Mouse (Mus musculus) heart, adult 2 months (tissue): ENCODE data around the gene Folr2. TPM values are rescaled to one million over a fixed set of nuclear protein-coding genes. Genes with fewer than 3 reads are reported as not detected.

Experiments
- DNase-seq, 2 experiments: peaks; one replicate each; pipeline ENCODE4 v3.0.0; 2021
- H3K27ac ChIP-seq: fragments of 200-600 bp; 2 replicates; pipeline ENCODE4 v1.8.1; 2022
- H3K27me3 ChIP-seq: fragments of 200-500 bp; 2 replicates; pipeline ENCODE4 v1.6.1; 2012; ENCODE audit warnings: mild to moderate bottlenecking, low read length, inconsistent platforms, mixed read lengths; ENCODE audit not compliant: control insufficient read depth, insufficient read depth
- H3K36me3 ChIP-seq: fragments of 200-500 bp; 2 replicates; pipeline ENCODE4 v1.6.1; 2012; ENCODE audit warnings: low read length, inconsistent platforms; ENCODE audit not compliant: control insufficient read depth, insufficient read depth
- H3K4me1 ChIP-seq: fragments of 200-500 bp; 2 replicates; pipeline ENCODE4 v1.6.1; 2011; ENCODE audit warnings: low read length; ENCODE audit not compliant: control insufficient read depth, insufficient read depth
- H3K4me3 ChIP-seq: fragments of 200-600 bp; 2 replicates; pipeline ENCODE4 v1.8.1; 2022
- H3K79me2 ChIP-seq: fragments of 200-500 bp; replicated peaks from 2 replicates; pipeline ENCODE4 v1.6.1; 2012; ENCODE audit warnings: mild to moderate bottlenecking, inconsistent platforms, low read length, moderate library complexity, mixed read lengths; ENCODE audit not compliant: control insufficient read depth, insufficient read depth
- H3K9ac ChIP-seq: fragments of 200-500 bp; 2 replicates; pipeline ENCODE4 v1.6.1; 2012; ENCODE audit warnings: low read depth, mild to moderate bottlenecking, control low read depth, inconsistent platforms, low read length, mixed read lengths
- CTCF ChIP-seq: fragments of 200-600 bp; IDR thresholded peaks from 2 replicates; pipeline ENCODE4 v1.8.1; 2022; ENCODE audit warnings: antibody characterized with exemption, mild to moderate bottlenecking, moderate library complexity
- EP300 ChIP-seq: fragments of 200-500 bp; IDR thresholded peaks from 2 replicates; pipeline ENCODE4 v1.6.1; 2011; ENCODE audit warnings: low read depth, low read length, control low read depth; ENCODE audit not compliant: insufficient read depth
- POLR2A ChIP-seq: fragments of 200-500 bp; IDR thresholded peaks from 2 replicates; pipeline ENCODE4 v1.6.1; 2011; ENCODE audit warnings: mild to moderate bottlenecking, low read depth, low read length, control low read depth; ENCODE audit not compliant: insufficient read depth
- WGBS: fragments of 180-500 bp; shearing (Covaris S2); methylation state at CpG from one replicate; pipeline ENCODE4 v1.1.7; 2018; 5-methylcytosine and 5-hydroxymethylcytosine counted together
- intact Hi-C: fragments of 180-260 bp; cut with DNase I; formaldehyde crosslinking; loops from one replicate; pipeline ENCODE4 v1.15.1; 2025
- polyA plus RNA-seq: library from polyadenylated mRNA; depleted of rRNA; stranded (reverse); fragments of >200 nt; gene quantifications from 2 replicates; pipeline ENCODE4 v1.2.3, GENCODE M21; 2012
- total RNA-seq, 2 experiments: library from RNA; stranded (reverse); gene quantifications; 2 replicates each; pipeline ENCODE4 v1.2.3; 2021

The Folr2 gene
- total and polyA plus RNA-seq, 3 experiments, result 5.2 to 23.1 (median 6.0) TPM

GRCm38 (mm10) chr7:101900331-101901097, 43.5 kb upstream of the Folr2 start:
- peaks cover 3% of the 10 kb centered on the region; the same call in 1 of the 2 replicates for H3K4me1 ChIP-seq
- 85% methylated on average over 16 of the region's 16 CpGs for WGBS
- H3K27me3 ChIP-seq, result no peaks in the 10 kb centered on the region
- no peak overlapping the region for H3K4me3 ChIP-seq
- H3K36me3 ChIP-seq, result no peaks in the 10 kb centered on the region
- intact Hi-C loops, result loop anchor here (10.0 kb wide), 1 partner anchor 596 kb away; the partner anchor contains the start of gene Atg16l2
- no peak overlapping the region; the same call in 1 of the 2 replicates for H3K27ac ChIP-seq
- H3K79me2 ChIP-seq, result no peaks in the 10 kb centered on the region
- no peak overlapping the region for H3K9ac ChIP-seq
- TF ChIP-seq CTCF (no peak), POLR2A (no peak)
- no peak for DNase-seq

- Histone ChIP-seq H3K27ac (peak overlapping the region; percentile 93), H3K27me3 (no peaks in the 10 kb centered on the region), H3K79me2 (no peaks in the 10 kb centered on the region), H3K4me3 (peak overlapping the region; percentile 53), H3K9ac (peak overlapping the region; percentile 69), H3K36me3 (no peaks in the 10 kb centered on the region), H3K4me1 (peaks cover 2% of the 10 kb centered on the region; the same call in 1 of the 2 replicates)
- under 1% methylated on average over 57 of the region's 57 CpGs for WGBS
- intact Hi-C loops, result loop anchor here (1.0 to 5.0 kb wide), 5 partner anchors 9 to 234 kb away; partner anchors contain the start of genes Clpb, Lamtor1, Lrrc51 and Numa1
- TF ChIP-seq CTCF (0 out of 2 replicates have a peak, but pooled peaks have one; percentile 6), EP300 (peak; percentile 35; the same call in 1 of the 2 replicates), POLR2A (peak; percentile 93)
- peak; percentile 95 to 98 for DNase-seq
Measured at GRCm38 (mm10) chr7:101896104-101897066, 39.4 kb upstream of the Folr2 start.

- TF ChIP-seq CTCF (0 out of 2 replicates have a peak, but pooled peaks have one; percentile 1), EP300 (no peak), POLR2A (no peak)
- intact Hi-C loops, result loop anchor here (2.0 to 5.0 kb wide), 4 partner anchors 37 to 233 kb away; partner anchors contain the start of genes Clpb, Lrrc51 and Numa1
- no peaks in the 10 kb centered on the region for H3K36me3 ChIP-seq
- 23% methylated on average over 9 of the region's 9 CpGs for WGBS
- H3K4me3 ChIP-seq, result peak overlapping the region; percentile 53
- peaks cover 2% of the 10 kb centered on the region; the same call in 1 of the 2 replicates for H3K4me1 ChIP-seq
- peak overlapping the region; percentile 69 for H3K9ac ChIP-seq
- H3K79me2 ChIP-seq, result no peaks in the 10 kb centered on the region
- peak overlapping the region; percentile 93 for H3K27ac ChIP-seq
- DNase-seq, result no peak
- H3K27me3 ChIP-seq, result no peaks in the 10 kb centered on the region
Measured at GRCm38 (mm10) chr7:101895695-101896094, 38.7 kb upstream of the Folr2 start.

- intact Hi-C loops, result no loop called here
- Histone ChIP-seq H3K4me1 (no peaks in the 10 kb centered on the region), H3K4me3 (no peak overlapping the region), H3K79me2 (no peaks in the 10 kb centered on the region), H3K27me3 (no peaks in the 10 kb centered on the region), H3K9ac (no peak overlapping the region), H3K36me3 (no peaks in the 10 kb centered on the region), H3K27ac (no peak overlapping the region)
- no peak for DNase-seq
- WGBS, result 72% methylated on average over 4 of the region's 4 CpGs
- TF ChIP-seq POLR2A (no peak), CTCF (no peak), EP300 (no peak)
Measured at GRCm38 (mm10) chr7:101888460-101888859, 31.5 kb upstream of the Folr2 start.

GRCm38 (mm10) chr7:101886274-101886673, 29.3 kb upstream of the Folr2 start:
- TF ChIP-seq EP300, result no peak
- no peak for TF ChIP-seq CTCF
- TF ChIP-seq POLR2A, result no peak
- no peaks in the 10 kb centered on the region for H3K36me3 ChIP-seq
- H3K4me3 ChIP-seq, result no peak overlapping the region
- no peak overlapping the region for H3K9ac ChIP-seq
- 83% methylated on average over 6 of the region's 6 CpGs for WGBS
- no peaks in the 10 kb centered on the region for H3K79me2 ChIP-seq
- DNase-seq, result no peak
- no peaks in the 10 kb centered on the region for H3K4me1 ChIP-seq
- H3K27ac ChIP-seq, result no peak overlapping the region
- intact Hi-C loops, result no loop called here
- H3K27me3 ChIP-seq, result no peaks in the 10 kb centered on the region
